Mouse (Mus musculus) small intestine, adult 2 months (tissue): ENCODE data around the gene Olfr611. TPM values are rescaled to one million over a fixed set of nuclear protein-coding genes. Genes with fewer than 3 reads are reported as not detected.
"Not testable (repeated sequence)": the region's sequence is repeated elsewhere in the genome, so short reads cannot be mapped to it uniquely, and the experiment has no call there.

Experiments used
- H3K27ac ChIP-seq: fragments of 200-500 bp; 2 replicates; pipeline ENCODE4 v1.5.1; 2012; ENCODE audit warnings: low read depth, low read length, control low read depth, inconsistent platforms; ENCODE audit not compliant: insufficient read depth
- H3K27me3 ChIP-seq: fragments of 200-500 bp; 2 replicates; pipeline ENCODE4 v1.6.1; 2012; ENCODE audit warnings: mild to moderate bottlenecking, moderate library complexity, low read length, inconsistent platforms; ENCODE audit not compliant: control insufficient read depth, insufficient read depth
- H3K36me3 ChIP-seq: fragments of 200-500 bp; 2 replicates; pipeline ENCODE4 v1.6.1; 2012; ENCODE audit warnings: mild to moderate bottlenecking, low read length, control low read depth, inconsistent platforms; ENCODE audit not compliant: control insufficient read depth, insufficient read depth
- H3K4me1 ChIP-seq: fragments of 200-500 bp; 2 replicates; pipeline ENCODE4 v1.6.1; 2012; ENCODE audit warnings: low read length, inconsistent platforms, mixed read lengths; ENCODE audit not compliant: control insufficient read depth, insufficient read depth, insufficient read length
- H3K4me3 ChIP-seq: fragments of 200-500 bp; 2 replicates; pipeline ENCODE4 v1.5.1; 2012; ENCODE audit warnings: low read depth, mild to moderate bottlenecking, control low read depth, inconsistent platforms, low read length, moderate library complexity
- CTCF ChIP-seq: fragments of 200-500 bp; IDR thresholded peaks from 2 replicates; pipeline ENCODE4 v1.5.1; 2012; ENCODE audit warnings: low read depth, mild to moderate bottlenecking, control low read depth, inconsistent platforms, low read length, moderate library complexity, mixed read lengths; ENCODE audit not compliant: insufficient replicate concordance, insufficient read length; ENCODE audit errors: extremely low read depth
- POLR2A ChIP-seq: fragments of 200-500 bp; IDR thresholded peaks from 2 replicates; pipeline ENCODE4 v1.6.1; 2012; ENCODE audit warnings: low read depth, mild to moderate bottlenecking, control low read depth, inconsistent platforms, low read length, moderate library complexity
- WGBS: fragments of 180-500 bp; shearing (Covaris S2); methylation state at CpG from one replicate; pipeline ENCODE4 v1.1.7; 2018; 5-methylcytosine and 5-hydroxymethylcytosine counted together
- polyA plus RNA-seq: library from polyadenylated mRNA; depleted of rRNA; stranded (reverse); fragments of >200 nt; gene quantifications from 2 replicates; pipeline ENCODE4 v1.2.3, GENCODE M21; 2012; rRNA removed

The Olfr611 gene
- polyA plus RNA-seq: not detected in 2 replicates

DNA sequence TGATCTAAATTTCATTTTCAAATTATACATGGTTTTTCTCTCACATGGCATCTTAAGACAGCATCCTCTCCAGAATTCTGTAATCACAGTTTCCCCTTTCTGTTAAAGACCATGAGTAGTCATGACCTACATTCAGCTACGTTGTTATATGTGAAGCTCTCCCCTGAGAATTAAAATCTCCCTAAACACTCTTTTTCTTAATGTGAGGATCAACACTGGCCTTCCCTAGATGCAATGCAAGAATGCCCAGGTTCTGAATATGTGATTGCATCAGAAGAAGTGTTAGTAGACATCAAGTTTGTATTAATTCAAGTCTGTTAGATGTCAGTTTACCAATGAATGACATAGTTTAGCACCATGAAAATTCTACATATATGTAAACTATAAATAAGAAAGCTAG is at the start of gene Olfr611:
TSS of gene Olfr611 (minus strand) at position 101 of the 400 bp plus-strand sequence.
- H3K27me3 ChIP-seq, H3K27ac ChIP-seq, H3K4me3 ChIP-seq, H3K36me3 ChIP-seq, H3K4me1 ChIP-seq: not testable (repeated sequence)
- 49% methylated on average over 1 of the region's 1 CpGs for WGBS

DNA sequence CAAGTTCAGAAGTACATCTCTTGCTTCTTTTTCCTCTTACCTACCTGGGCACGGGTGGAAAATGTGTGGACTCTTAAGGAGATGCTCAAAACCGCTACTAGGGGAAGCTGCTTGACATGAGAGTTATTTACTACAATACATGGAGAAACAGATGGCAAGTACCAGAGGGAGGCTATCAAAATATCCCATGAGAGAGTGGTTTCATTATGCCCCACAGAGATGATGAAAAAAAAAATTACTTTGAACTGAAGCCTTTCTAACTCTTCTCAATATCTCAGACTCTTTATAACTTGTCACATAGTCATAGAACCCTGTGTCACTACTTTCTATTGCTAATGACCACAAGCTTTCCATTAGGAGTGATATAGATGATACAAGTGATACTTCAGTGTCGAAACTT is 48.4 kb upstream of the Olfr611 start, which contains the start of gene Olfr616:
TSS of gene Olfr616 (minus strand) at position 101 of the 400 bp plus-strand sequence.
- Histone ChIP-seq H3K27ac (no peak within 1 kb of the TSS), H3K27me3 (no peaks in the 10 kb centered on the region), H3K4me1 (no peaks in the 10 kb centered on the region), H3K36me3 (no peaks in the 10 kb centered on the region), H3K4me3 (no peak within 1 kb of the TSS)
- WGBS: 68% methylated on average over 3 of the region's 3 CpGs
- TF ChIP-seq CTCF (no peak), POLR2A (no peak)

- WGBS: 84% methylated on average over 2 of the region's 2 CpGs
- TF ChIP-seq POLR2A (no peak), CTCF (no peak)
Measured at GRCm38 (mm10) chr7:103555779-103556178, 35.1 kb upstream of the Olfr611 start, which contains the start of gene Olfr615. TSS of gene Olfr615 (plus strand) at chr7:103556079.

GRCm38 (mm10) chr7:103547774-103548173 is 27.1 kb upstream of the Olfr611 start, which contains the start of gene Olfr613:
TSS of gene Olfr613 (plus strand) at chr7:103548074.
- Histone ChIP-seq H3K27me3 (no peaks in the 10 kb centered on the region), H3K36me3 (no peaks in the 10 kb centered on the region), H3K4me3 (no peak within 1 kb of the TSS), H3K4me1 (no peaks in the 10 kb centered on the region), H3K27ac (no peak within 1 kb of the TSS)
- WGBS: 72% methylated on average over 2 of the region's 2 CpGs
- TF ChIP-seq POLR2A (no peak), CTCF (no peak)

More at GRCm38 (mm10) chr7:103555779-103556178, 35.1 kb upstream of the Olfr611 start, which contains the start of gene Olfr615:
- Histone ChIP-seq H3K4me1 (no peaks in the 10 kb centered on the region), H3K27ac (no peak within 1 kb of the TSS), H3K36me3 (no peaks in the 10 kb centered on the region), H3K27me3 (no peaks in the 10 kb centered on the region), H3K4me3 (no peak within 1 kb of the TSS)

DNA sequence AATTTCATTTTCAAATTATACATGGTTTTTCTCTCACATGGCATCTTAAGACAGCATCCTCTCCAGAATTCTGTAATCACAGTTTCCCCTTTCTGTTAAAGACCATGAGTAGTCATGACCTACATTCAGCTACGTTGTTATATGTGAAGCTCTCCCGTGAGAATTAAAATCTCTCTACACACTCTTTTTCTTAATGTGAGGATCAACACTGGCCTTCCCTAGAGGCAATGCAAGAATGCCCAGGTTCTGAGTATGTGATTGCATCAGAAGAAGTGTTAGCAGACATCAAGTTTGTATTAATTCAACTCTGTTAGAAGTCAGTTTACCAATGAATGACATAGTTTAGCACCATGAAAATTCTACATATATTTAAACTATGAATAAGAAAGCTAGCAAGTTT is 22.0 kb upstream of the Olfr611 start, which contains the start of gene Olfr612:
TSS of gene Olfr612 (minus strand) at position 101 of the 400 bp plus-strand sequence.
- not testable (repeated sequence) for H3K27me3 ChIP-seq, H3K36me3 ChIP-seq, H3K4me3 ChIP-seq, H3K4me1 ChIP-seq, H3K27ac ChIP-seq
- 79% methylated on average over 2 of the region's 2 CpGs for WGBS

- TF ChIP-seq CTCF: no peak
- no peak for TF ChIP-seq POLR2A
- Histone ChIP-seq H3K4me3 (no peak within 1 kb of the TSS), H3K36me3 (no peaks in the 10 kb centered on the region), H3K4me1 (no peaks in the 10 kb centered on the region), H3K27ac (no peak within 1 kb of the TSS), H3K27me3 (no peaks in the 10 kb centered on the region)
- WGBS: 80% methylated on average over 2 of the region's 2 CpGs
Measured at GRCm38 (mm10) chr7:103512022-103512421, 8.6 kb downstream of the Olfr611 start, which contains the start of gene Olfr610. TSS of gene Olfr610 (minus strand) at chr7:103512122.

DNA sequence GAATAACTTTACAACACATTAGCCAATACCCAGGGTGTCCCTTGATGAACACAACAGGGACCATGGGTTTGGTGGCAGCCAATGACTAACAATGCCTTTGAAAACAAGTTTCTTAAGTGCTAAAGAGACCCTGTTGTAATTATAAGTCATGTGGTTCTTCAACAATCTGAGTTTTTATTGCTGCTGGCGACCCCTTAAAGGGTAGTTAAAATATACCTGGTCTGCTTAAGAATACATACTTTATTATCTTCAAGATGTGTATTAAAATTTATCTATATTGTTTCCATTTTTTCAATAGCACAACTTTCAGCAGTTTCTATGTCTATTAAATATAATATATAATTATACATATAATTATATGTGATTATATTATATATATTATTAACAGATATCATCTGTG is 22.7 kb downstream of the Olfr611 start, which contains the start of gene Olfr609:
TSS of gene Olfr609 (minus strand) at position 101 of the 400 bp plus-strand sequence.
- H3K27ac ChIP-seq: no peak within 1 kb of the TSS
- H3K36me3 ChIP-seq: no peaks in the 10 kb centered on the region
- no peak within 1 kb of the TSS for H3K4me3 ChIP-seq
- TF ChIP-seq CTCF (no peak), POLR2A (no peak)
- WGBS: 44% methylated on average over 1 of the region's 1 CpGs
- H3K27me3 ChIP-seq: no peaks in the 10 kb centered on the region
- no peaks in the 10 kb centered on the region for H3K4me1 ChIP-seq

GRCm38 (mm10) chr7:103477106-103477505 is 43.5 kb downstream of the Olfr611 start:
- not testable (repeated sequence) for H3K36me3 ChIP-seq, H3K4me3 ChIP-seq, H3K4me1 ChIP-seq, H3K27me3 ChIP-seq, H3K27ac ChIP-seq
- 68% methylated on average over 9 of the region's 9 CpGs for WGBS
